Mouse (Mus musculus) liver, postnatal 0 days (tissue): ENCODE data around the gene Cfap45.

Experiments used
- CTCF ChIP-seq: sonication (generic); IDR thresholded peaks from 2 replicates; pipeline ENCODE4 v1.5.1; 2016; ENCODE audit warnings: antibody characterized with exemption, low read depth
- EP300 ChIP-seq: IDR thresholded peaks from 2 replicates; pipeline ENCODE4 v1.6.1; 2016; ENCODE audit warnings: antibody characterized with exemption, low read depth, mild to moderate bottlenecking

DNA sequence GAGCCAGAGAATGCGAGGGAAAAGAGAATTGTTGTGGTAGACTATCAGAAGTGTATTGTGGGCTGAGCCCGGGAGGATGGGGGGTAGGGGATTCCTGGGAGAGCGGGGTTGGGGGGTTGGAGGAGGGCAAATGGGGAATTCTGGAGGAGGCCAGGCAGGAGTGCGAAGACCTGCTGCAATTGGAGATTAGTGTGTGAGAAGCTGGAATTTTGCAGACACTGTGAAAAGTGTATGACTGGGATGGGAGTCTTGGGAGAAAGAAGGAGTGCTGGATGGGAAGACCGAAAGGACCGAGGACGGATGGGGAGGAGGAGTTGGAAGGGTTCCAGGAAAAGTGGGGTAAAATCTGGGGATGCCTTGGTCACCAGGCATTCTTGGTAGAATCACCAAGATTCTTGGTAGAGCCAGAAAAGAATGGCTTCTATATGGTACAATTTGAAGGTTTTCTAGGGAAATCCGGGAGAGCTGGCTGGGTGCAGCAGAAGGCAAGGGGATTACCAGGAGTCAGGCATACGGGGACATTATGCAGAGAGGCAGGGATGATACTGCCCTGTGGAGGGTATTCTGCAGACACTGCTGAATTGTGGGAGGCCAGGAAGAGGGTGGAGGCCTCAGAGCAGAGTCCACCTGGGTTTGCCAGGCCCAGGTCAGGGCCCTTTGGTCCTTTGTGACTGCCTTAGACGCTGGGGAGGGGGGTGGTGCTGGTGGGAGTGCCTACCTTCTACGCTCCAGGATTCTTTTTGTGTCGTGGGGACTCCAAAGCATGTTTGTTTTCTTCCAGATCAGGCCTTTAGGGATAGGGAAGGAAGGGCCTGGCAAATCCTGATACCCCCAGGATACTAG is 37.9 kb upstream of the Cfap45 start:
- TF ChIP-seq CTCF = no peak
- no peak for TF ChIP-seq EP300
